Mouse (Mus musculus) fibroblast of lung, adult 2 months (primary cell): Measurements from ENCODE around the gene Tceanc2.
A peak's percentile ranks its signal among the peaks of the same experiment; 100 is the strongest.

ENCODE experiments used
- DNase-seq: peaks from one replicate; pipeline ENCODE4 v3.0.0-alpha.2; 2011; ENCODE audit warnings: low read depth

The Tceanc2 gene

GRCm38 (mm10) chr4:107178182-107178829, 610 bp downstream of the Tceanc2 start, which contains the start of gene Tmem59:
TSS of gene Tmem59 (plus strand) at chr4:107178399.
- DNase-seq: peak; percentile 96

DNA sequence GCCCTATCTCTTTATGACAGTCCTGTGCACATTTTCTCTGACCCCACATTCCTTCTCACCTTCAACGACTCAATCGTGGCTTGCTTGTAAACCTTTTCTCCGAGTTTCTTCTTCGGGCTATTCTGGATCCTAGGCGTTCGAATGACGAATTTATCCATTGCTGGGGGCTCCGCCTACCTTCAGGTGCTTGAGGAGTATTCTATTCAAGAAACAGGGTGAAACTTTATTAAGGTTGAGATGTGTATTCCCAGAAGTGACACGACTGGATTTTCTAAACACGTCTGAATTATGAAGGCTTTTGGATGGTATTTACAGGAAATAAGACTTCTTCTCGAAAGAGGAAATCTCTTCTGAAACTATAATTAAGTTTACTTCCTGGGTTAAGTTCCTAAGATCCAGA, 1.4 kb downstream of the Tceanc2 start:
- DNase-seq: no peak

DNA sequence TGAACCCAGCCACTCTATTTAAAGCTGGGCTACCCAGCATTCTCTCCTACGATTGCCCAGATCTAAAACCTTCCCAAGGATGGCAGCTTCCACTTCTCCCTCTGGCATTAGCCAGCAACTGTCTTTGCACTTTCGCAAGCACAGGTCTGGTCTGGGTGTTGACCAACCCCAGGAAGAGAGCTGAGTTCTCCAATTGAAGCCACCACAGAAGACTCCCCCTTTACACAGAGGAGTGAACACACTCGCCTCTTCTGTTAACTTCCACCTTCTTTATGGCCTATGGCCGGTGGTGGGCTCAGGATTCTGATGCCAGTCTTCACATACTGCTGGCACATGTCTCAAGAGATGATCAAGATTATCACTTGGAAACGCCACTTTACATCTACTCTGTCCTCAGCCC, 11.1 kb downstream of the Tceanc2 start:
- no peak for DNase-seq

DNA sequence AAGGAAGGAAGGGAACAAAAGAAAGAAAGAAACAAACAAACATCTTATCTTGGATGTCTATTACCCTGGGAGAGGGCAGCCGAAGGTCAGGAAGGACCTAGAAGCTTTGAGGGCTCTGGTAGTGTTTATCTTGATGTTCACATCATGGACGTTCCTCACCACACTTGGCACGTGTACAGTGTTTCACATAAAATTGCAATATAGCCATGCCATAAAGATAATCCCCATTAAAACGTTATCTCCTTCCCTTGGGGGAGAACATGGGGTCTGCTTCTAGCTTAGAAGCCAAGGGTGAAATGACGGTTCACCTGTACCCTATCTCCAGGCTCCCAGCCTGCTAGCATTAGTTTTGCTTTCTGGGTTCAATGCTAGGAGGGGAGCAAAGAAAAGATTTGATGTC, 12.2 kb downstream of the Tceanc2 start:
- DNase-seq: no peak

GRCm38 (mm10) chr4:107163756-107164587, 14.9 kb downstream of the Tceanc2 start:
- no peak for DNase-seq

DNA sequence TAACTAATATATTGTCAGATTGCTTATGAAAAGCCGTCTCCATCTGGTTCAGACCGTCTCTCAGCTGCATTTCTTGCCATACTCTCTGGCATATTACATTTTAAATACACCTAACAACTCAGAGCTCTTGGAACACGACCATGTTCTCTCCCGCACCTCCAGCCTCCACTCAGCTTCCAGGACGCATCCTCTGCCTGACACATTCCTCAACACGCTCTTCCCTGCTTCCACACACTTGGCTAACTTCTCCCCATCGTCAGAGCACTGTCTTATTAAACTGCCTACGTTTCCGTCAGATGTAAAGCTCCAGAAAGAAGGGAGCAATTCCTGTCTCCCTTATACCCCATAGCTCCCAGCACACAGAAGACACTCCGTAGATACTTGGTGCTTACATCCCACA, 15.6 kb downstream of the Tceanc2 start:
- DNase-seq: no peak

DNA sequence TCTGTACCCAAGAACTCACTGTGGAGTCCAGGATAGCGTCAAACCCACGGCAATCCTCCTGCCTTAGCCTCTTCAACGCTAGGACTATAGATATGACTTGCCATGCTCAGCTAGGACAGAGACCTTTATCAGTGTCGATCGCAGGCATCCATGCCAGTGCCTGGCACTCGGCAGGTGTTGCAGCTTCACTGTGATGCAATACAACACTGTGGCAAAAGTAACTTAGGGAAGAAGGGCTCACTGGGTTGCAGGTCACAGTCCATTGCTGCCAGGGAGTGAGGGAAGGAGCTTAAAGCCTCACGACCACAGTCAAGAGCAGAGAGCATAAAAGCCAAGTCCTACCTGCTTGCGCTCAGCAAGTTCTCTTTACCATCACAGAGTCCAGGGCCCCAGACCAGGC, 18.7 kb downstream of the Tceanc2 start:
- DNase-seq: no peak

- no peak for DNase-seq
Observed at GRCm38 (mm10) chr4:107159166-107159773, 19.6 kb downstream of the Tceanc2 start.

DNA sequence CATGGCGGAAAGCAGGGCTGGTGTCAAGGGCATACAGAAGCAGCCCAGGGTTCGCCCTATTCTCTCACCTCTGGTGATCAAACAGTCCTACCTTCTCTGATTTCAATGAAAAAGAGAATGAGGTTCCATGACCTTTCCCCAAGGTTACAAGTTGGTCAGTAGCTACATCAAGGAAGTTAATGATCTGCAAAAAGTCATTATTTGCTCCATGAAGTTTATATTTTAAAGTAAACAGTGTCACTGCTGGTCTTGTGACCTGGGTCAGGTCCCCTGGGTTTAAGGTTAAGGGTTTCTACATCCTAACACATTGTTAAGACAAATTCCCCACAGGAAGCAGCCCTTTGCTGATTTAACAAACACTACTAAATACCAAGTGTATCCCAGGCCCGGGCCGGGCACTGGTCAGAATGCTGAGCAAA, 21.9 kb downstream of the Tceanc2 start:
- DNase-seq: no peak

GRCm38 (mm10) chr4:107152571-107152970, 26.3 kb downstream of the Tceanc2 start:
- no peak for DNase-seq

DNA sequence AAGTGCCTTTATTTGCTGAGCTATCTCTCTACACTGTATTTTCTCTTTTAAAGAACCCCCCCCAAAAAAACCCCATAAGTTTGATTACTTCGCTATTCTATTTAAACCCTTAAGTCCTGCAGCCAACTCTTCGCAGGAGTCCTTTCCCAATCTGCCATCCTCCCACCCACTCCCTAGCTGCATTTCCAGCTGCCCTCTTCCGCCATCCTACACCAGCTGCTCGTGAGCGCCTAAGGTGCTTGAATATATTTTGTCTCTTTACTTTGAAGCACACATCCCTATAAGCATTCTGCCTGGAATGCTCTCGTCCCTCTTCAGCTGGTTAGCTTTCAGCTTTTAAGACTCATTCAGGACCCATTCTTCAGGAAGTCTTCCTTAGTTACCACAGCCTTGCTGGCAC, 27.9 kb downstream of the Tceanc2 start:
- no peak for DNase-seq

DNA sequence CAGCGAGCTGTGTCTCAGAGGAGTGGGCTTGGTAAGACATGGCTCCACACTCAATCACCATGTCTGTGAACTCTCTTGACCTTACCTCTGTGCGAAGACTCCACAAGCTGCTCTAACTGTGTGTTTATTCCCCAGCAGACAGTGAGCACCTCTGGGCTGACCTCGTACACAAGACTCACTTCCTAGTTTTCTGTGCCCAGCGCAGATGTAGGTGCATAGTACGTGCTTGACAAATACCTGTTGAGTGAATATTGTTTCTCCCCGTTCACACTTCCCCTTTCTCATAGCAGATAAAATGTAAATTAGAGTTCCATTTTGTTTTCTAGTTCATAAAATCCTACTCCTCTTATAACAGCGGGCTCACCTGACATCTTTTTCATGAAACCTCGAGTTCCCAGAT, 35.4 kb downstream of the Tceanc2 start:
- DNase-seq: no peak

DNA sequence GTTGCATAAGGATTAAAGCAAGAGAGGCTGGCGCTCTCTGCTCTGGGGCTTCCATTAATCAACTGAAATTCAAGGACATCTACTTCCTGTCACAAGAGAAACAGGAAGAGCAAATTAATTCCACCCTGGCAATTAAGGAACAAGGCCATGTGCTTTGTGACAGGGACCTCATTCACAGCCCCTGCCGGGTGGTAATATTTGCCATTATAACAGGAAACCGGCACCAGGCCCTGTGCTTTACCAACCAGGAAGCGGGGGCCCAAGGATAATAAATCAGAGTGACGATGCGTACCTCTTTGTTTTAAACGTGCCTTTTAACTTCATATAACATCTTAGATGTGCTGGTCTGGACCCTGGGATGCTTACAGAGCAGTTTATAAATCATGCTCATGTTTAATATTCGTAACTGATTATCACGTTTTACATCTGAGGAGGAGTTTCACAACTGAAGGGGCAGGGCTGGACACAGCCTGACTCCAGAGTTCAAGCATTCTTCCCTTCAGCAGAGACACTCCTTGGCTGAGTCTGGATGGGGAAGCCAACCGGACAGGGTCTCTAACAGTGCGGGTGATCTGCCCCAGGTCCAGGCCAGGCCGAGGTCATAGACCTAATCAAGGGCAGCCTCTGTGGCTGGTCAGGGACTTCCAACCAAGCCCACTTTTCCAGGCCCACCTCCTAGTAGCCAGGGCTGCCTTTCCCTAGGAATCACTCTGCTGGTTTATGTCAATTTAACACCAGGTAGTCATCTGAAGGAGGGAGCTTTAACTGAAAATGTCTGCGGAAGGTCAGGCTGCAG, 38.9 kb downstream of the Tceanc2 start:
- no peak for DNase-seq

DNA sequence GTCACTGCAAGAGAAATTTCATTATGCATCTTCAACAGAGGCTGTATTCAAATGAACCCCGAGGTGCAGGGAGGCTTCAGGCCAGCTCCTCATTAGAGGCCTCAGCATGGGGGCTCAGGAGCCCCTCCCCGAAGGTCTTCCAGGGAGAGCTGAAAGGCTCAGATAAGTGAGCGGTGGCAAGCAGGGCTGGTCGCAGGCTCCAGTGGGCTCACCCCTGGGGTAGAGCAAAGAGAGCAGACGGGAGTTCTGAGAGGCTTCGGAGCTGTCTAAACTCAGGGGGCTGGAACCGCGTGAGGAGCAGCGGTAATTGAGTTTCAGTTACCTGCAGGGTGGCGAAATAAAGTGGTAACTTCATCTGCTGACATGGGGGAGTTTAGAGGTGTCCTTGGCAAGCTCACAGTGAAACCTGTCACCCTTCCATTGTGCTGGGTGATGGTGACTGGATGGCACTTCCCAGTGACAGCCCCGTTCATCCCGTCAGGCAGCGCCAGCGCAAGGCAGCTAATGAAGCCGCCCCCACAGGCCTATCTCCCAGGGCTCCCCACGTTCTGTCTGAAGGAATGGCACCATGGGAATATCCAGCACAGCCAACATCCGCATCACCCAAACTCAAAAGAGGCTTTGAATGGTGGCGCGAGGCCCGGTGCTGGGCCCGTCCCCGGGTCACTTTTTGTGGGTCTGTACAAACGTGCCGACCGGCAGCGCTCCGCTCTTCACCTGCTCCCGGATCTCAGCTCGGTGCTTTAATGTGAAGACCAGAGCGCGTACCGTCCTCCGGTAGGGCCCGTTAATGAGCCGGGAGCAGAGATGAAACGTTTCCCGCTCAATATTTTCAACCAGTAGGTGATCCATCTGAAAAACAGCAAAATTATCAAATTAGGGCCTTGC, 39.7 kb downstream of the Tceanc2 start:
- DNase-seq: no peak

DNA sequence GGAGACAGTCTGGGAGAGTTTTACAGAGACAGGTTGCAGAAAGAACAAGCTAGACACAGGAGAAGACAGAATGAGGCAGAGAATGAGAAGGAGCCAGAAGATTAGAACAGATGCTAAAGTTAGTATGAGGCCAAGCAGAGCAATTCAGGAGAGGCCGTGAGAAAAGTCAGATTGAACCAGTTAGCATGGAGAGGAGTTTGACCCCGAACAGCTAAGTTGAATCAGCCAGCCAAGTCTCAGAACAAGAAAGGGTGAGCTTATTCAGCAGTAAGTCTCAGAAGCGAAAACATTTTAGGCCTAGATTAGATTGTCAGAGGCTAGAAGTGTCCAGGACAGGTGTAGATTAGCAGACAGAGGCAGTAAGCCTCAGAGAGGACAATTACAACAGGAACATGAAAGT, 42.4 kb downstream of the Tceanc2 start:
- DNase-seq: no peak

DNA sequence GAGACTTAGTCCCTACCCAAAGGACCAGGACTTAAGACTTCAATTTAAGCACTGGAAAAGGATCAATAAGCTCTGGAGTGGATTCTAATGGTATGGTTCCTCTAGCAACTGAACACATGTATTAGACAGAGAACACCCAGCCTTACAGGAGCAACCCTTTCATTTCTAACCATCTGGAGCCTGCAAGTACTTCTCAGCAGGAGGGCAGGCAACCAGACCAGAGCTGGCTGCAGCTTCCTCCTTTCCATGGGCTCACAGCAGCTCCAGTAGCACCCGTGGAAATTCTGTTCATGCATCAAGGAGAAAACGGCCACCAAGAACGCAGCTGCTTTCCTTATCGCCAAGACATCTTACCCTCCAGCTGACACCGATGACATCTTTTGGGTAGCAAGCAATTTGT, 43.3 kb downstream of the Tceanc2 start:
- no peak for DNase-seq

GRCm38 (mm10) chr4:107134891-107135290, 44.0 kb downstream of the Tceanc2 start:
- no peak for DNase-seq

- DNase-seq: no peak
Observed at GRCm38 (mm10) chr4:107130534-107130933, 48.4 kb downstream of the Tceanc2 start.

- no peak for DNase-seq
Observed at GRCm38 (mm10) chr4:107129373-107129772, 49.5 kb downstream of the Tceanc2 start.

DNA sequence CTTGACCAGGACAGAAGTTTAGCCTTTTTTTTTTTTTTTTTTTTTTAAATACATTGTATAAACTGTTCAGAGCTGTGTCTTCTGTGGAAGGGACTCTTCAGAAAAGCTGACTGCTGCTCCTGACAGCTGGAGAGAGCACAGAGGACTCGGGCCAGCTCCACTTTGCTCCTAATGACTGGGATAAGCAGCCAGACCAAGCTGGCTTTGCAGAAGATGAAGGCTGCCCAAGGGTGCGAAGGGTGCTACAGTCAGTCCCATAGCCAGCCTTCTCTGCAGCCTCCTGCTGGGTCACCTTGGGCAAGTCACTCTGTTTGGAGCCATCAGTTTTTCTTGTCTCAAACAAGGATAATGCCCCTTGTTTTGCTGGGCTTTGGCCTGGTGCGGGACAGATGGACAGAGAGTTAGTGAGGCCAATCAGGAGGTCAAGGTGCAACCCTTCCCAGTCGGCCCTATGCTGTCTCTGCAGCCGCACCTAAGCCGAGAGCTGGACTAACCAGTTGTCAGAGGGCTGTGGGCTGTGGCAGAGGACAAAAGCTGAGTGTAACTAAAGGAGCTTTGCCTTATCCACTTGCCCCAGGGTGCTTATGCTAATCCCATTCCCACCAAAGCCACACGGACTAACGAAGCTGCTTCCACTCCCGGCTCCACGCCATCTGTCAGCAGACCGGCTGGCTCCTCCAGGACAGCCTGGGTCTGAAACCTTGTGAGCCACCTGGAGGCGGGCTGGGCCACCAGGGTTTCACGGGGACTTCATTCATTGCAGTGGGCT, 50.8 kb downstream of the Tceanc2 start:
- DNase-seq: no peak
